Mouse (Mus musculus): ENCODE measurements around the gene Gm128.

- no peak for TF ChIP-seq GATA1 (IDR thresholded peaks at IDR 0.05; ENCODE audit: borderline replicate concordance, low read length)
- TF ChIP-seq FLI1 (IDR thresholded peaks at IDR 0.05; ENCODE audit: low read length): no peak
Measured at GRCm38 (mm10) chr3:95287541-95287940, 46.1 kb upstream of the Gm128 start.
